Mouse (Mus musculus): ENCODE measurements around the gene Stk17b. TPM values are rescaled to one million over a fixed set of nuclear protein-coding genes. Genes with fewer than 3 reads are reported as not detected.
"Not testable (repeated sequence)": the region's sequence is repeated elsewhere in the genome, so short reads cannot be mapped to it uniquely, and the experiment has no call there.

Gene Stk17b
- total RNA-seq, 1 experiment from 2014 or later: 13.0 TPM

- DNase-seq: no peak
These were observed 58.1 kb downstream of the Stk17b start for GRCm38 (mm10) chr1:53726883-53727282.

- no peak for DNase-seq
These were observed 63.7 kb downstream of the Stk17b start for GRCm38 (mm10) chr1:53721353-53721752.

- DNase-seq: no peak
These were observed 64.2 kb downstream of the Stk17b start for GRCm38 (mm10) chr1:53720601-53721351.

GRCm38 (mm10) chr1:53715966-53716515 is 69.0 kb downstream of the Stk17b start:
- no peak for DNase-seq

- DNase-seq: no peak
These were observed 69.6 kb downstream of the Stk17b start for GRCm38 (mm10) chr1:53715446-53715845.

GRCm38 (mm10) chr1:53713383-53713782 is 71.6 kb downstream of the Stk17b start:
- not testable (repeated sequence) for DNase-seq

GRCm38 (mm10) chr1:53711069-53711468 is 74.0 kb downstream of the Stk17b start:
- DNase-seq: no peak

- DNase-seq: not testable (repeated sequence)
These were observed 75.4 kb downstream of the Stk17b start for GRCm38 (mm10) chr1:53709602-53710001.

GRCm38 (mm10) chr1:53706431-53707361 is 78.3 kb downstream of the Stk17b start, which contains the start of gene Dnah7a:
Gene Dnah7a, minus strand, starts transcription at chr1:53706784.
- DNase-seq: peak; percentile 6

Other genes starting within 250 kb of the Stk17b start
- 0.10 and 0.27 TPM in 2 replicates for gene Dnah7a, start 78.4 kb downstream of the Stk17b start, total RNA-seq (2021)

All from adrenal gland, postnatal 25 days (tissue).